Mouse (Mus musculus) hindbrain, embryonic 15.5 days (tissue): ENCODE measurements around the gene Llgl2. TPM values are rescaled to one million over a fixed set of nuclear protein-coding genes. Genes with fewer than 3 reads are reported as not detected.

Source experiments
- ATAC-seq: fragments of 200-750 bp; cut with Nextera tagmentation; 2 replicates; pipeline ENCODE4 v1.8.0; 2017; ENCODE audit warnings: low read depth, moderate number of reproducible peaks, moderate TSS enrichment; ENCODE audit not compliant: low FRiP score
- H3K27ac ChIP-seq: fragments of 300-500 bp; sonication (generic); replicated peaks from 2 replicates; pipeline ENCODE4 v1.5.1; 2015; ENCODE audit warnings: mild to moderate bottlenecking, inconsistent platforms
- H3K27me3 ChIP-seq: fragments of 300-500 bp; sonication (generic); 2 replicates; pipeline ENCODE4 v1.6.1; 2015; ENCODE audit warnings: control low read depth, inconsistent platforms
- H3K36me3 ChIP-seq: fragments of 300-500 bp; sonication (generic); 2 replicates; pipeline ENCODE4 v1.6.1; 2015; ENCODE audit warnings: control low read depth, inconsistent platforms
- H3K4me1 ChIP-seq: fragments of 300-500 bp; sonication (generic); replicated peaks from 2 replicates; pipeline ENCODE4 v1.6.1; 2015; ENCODE audit warnings: control low read depth, inconsistent platforms
- H3K4me2 ChIP-seq: fragments of 300-500 bp; sonication (generic); 2 replicates; pipeline ENCODE4 v1.6.1; 2015; ENCODE audit warnings: moderate library complexity, mild to moderate bottlenecking, inconsistent platforms
- H3K4me3 ChIP-seq: fragments of 300-500 bp; sonication (generic); 2 replicates; pipeline ENCODE4 v1.5.1; 2015; ENCODE audit warnings: mild to moderate bottlenecking, inconsistent platforms
- H3K9ac ChIP-seq: fragments of 300-500 bp; sonication (generic); 2 replicates; pipeline ENCODE4 v1.6.1; 2015; ENCODE audit warnings: inconsistent platforms
- H3K9me3 ChIP-seq: fragments of 300-500 bp; sonication (generic); 2 replicates; pipeline ENCODE4 v1.6.1; 2016; ENCODE audit warnings: control low read depth, inconsistent platforms
- WGBS: fragments of 180-500 bp; shearing (Covaris S2); methylation state at CpG from one replicate; pipeline ENCODE4 v1.1.7; 2015; 5-methylcytosine and 5-hydroxymethylcytosine counted together
- polyA plus RNA-seq: library from polyadenylated mRNA; unstranded; fragments of >200 nt; fragmentation: Nextera tagmentation; extraction: Ambion mirVana; gene quantifications from 2 replicates; pipeline ENCODE4 v1.2.1, GENCODE M21; 2015

Gene Llgl2
- polyA plus RNA-seq, 1 experiment from 2014 or later, result 1.3 TPM

DNA sequence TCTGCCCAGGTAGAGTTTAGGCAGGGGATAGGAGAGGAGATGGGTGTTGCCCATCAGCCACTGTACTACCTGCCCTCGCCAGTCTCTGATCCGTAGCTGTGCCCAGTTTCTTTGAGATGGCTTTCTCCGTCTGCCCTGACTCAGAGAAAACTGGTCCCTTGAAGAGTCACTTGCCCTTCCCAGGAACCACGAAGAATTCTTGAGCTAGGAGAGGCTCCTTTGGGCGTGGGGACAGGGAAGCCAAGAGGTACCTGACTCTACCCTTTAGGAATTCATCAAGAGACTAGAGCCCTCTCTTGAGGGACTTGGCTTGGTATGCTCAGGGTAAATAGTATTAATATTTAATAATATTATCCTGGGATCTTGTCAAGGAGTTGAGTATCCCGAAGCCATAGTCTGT, 3.8 kb downstream of the Llgl2 start:
- H3K4me3 ChIP-seq, result no peak overlapping the region
- H3K27ac ChIP-seq, result no peak overlapping the region
- H3K9ac ChIP-seq, result no peak overlapping the region
- H3K27me3 ChIP-seq, result peaks cover 64% of the 10 kb centered on the region
- ATAC-seq, result no peak
- H3K36me3 ChIP-seq, result peaks cover 1% of the 10 kb centered on the region; the same call in 1 of the 2 replicates
- no peaks in the 10 kb centered on the region for H3K9me3 ChIP-seq
- peaks cover 12% of the 10 kb centered on the region for H3K4me1 ChIP-seq
- no peak overlapping the region for H3K4me2 ChIP-seq
- WGBS, result 88% methylated on average over 6 of the region's 6 CpGs

- ATAC-seq, result no peak
- Histone ChIP-seq H3K36me3 (no peaks in the 10 kb centered on the region), H3K9ac (no peak overlapping the region), H3K27ac (no peak overlapping the region), H3K4me2 (no peak overlapping the region), H3K9me3 (no peaks in the 10 kb centered on the region), H3K4me3 (no peak overlapping the region), H3K4me1 (peaks cover 5% of the 10 kb centered on the region), H3K27me3 (peaks cover 51% of the 10 kb centered on the region)
- 78% methylated on average over 4 of the region's 4 CpGs for WGBS
These were observed 5.2 kb downstream of the Llgl2 start for GRCm38 (mm10) chr11:115829036-115829435.

DNA sequence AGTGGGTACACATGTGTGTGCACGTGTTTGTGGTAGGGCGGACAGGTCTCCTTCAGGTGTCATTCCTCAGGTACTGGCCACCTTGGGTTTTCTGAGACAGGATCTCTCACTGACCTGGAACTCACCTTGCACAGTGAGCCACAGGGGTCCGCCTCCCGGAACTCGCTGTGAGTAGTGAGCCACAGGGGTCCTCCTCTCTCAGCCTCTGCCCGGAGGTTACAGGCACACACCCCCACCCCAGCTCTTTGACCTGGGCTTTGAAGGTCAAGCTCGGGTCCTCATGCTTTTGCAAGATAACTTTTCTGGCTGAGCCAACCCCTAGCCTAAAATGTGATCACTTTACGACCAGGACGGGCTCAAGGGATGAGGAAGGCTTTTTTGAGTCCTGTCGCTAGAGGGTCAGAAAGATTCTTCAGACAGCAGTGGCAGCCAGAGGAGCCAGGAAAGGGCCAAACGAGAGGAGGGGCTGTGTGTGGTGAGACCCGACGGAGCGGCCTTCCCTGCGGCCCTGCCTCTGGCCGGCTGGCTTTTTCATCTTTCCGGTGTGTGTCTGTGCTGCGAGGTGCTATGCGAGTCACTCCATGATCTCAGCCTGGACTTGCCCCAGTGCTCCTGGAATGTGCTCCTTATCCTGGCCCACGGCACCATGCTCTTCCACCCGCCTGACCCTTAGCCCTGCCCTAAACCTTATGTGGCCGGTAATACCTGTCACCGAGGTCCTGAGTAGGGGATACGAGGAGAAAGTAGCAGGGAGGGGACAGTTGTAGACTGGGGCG, 6.9 kb downstream of the Llgl2 start:
- no peak for ATAC-seq
- Histone ChIP-seq H3K4me3 (no peak overlapping the region), H3K27me3 (peaks cover 34% of the 10 kb centered on the region), H3K27ac (no peak overlapping the region), H3K4me1 (no peaks in the 10 kb centered on the region), H3K36me3 (no peaks in the 10 kb centered on the region), H3K4me2 (no peak overlapping the region), H3K9ac (no peak overlapping the region), H3K9me3 (no peaks in the 10 kb centered on the region)
- 23% methylated on average over 25 of the region's 25 CpGs for WGBS

GRCm38 (mm10) chr11:115831518-115831917, 7.7 kb downstream of the Llgl2 start:
- Histone ChIP-seq H3K36me3 (no peaks in the 10 kb centered on the region), H3K27ac (no peak overlapping the region), H3K4me3 (no peak overlapping the region), H3K9ac (no peak overlapping the region), H3K27me3 (peaks cover 28% of the 10 kb centered on the region), H3K9me3 (no peaks in the 10 kb centered on the region), H3K4me1 (no peaks in the 10 kb centered on the region), H3K4me2 (no peak overlapping the region)
- no peak for ATAC-seq
- WGBS, result 47% methylated on average over 3 of the region's 3 CpGs

DNA sequence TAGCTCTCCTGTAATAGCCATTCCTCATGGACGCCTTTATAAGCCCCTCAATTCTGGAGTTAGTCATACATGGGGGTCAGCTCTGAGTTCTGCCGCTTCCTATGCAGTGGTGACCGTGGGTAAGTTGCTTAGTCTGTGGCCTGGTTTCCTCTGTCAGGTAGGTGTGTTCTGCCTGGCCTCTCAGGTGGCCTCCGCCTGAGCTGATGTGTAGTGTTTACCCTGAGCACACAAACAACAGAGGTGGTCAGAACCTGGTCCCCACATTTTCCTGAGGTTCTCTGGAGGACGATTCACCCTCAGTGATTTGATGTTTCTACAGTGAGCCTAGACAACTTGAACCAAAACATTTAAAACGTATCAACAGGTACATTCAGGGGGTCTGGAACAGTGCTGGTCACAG, 8.2 kb downstream of the Llgl2 start:
- Histone ChIP-seq H3K4me3 (no peak overlapping the region), H3K27ac (no peak overlapping the region), H3K27me3 (peaks cover 25% of the 10 kb centered on the region), H3K4me1 (no peaks in the 10 kb centered on the region), H3K4me2 (no peak overlapping the region), H3K36me3 (no peaks in the 10 kb centered on the region), H3K9ac (no peak overlapping the region), H3K9me3 (no peaks in the 10 kb centered on the region)
- 68% methylated on average over 6 of the region's 6 CpGs for WGBS
- no peak for ATAC-seq

DNA sequence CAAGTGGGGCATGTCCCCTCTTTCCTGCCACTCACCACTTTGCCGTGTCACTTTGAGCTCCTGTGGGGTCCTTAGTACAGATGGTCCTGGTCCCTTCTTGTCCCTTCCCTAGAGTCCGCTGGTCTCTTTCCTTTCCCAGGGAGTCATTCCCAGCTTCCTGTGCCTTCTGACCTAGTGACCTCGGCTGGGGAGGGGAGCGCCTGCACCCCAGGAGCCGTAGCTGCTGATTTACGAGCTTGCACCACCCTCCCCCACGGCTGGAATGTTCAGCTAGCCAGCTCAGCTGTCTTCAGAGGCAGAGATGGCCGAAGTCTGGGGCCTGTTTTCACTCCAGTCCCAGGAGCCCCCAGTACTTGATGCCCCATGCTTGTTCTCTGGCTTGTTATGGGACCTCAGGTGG, 8.7 kb downstream of the Llgl2 start:
- H3K27ac ChIP-seq, result no peak overlapping the region
- ATAC-seq, result no peak
- no peaks in the 10 kb centered on the region for H3K9me3 ChIP-seq
- H3K9ac ChIP-seq, result no peak overlapping the region
- H3K36me3 ChIP-seq, result no peaks in the 10 kb centered on the region
- no peak overlapping the region for H3K4me3 ChIP-seq
- peaks cover 24% of the 10 kb centered on the region for H3K27me3 ChIP-seq
- H3K4me2 ChIP-seq, result no peak overlapping the region
- WGBS, result 11% methylated on average over 8 of the region's 8 CpGs
- no peaks in the 10 kb centered on the region for H3K4me1 ChIP-seq

GRCm38 (mm10) chr11:115833021-115833513, 9.2 kb downstream of the Llgl2 start:
- WGBS, result 28% methylated on average over 8 of the region's 8 CpGs
- no peak for ATAC-seq
- peaks cover 21% of the 10 kb centered on the region for H3K27me3 ChIP-seq

GRCm38 (mm10) chr11:115834033-115834432, 10.2 kb downstream of the Llgl2 start:
- Histone ChIP-seq H3K9me3 (no peaks in the 10 kb centered on the region), H3K9ac (no peak overlapping the region), H3K36me3 (no peaks in the 10 kb centered on the region), H3K27ac (no peak overlapping the region), H3K27me3 (peaks cover 21% of the 10 kb centered on the region), H3K4me1 (no peaks in the 10 kb centered on the region), H3K4me3 (no peak overlapping the region), H3K4me2 (no peak overlapping the region)
- no peak for ATAC-seq
- WGBS, result 53% methylated on average over 6 of the region's 6 CpGs

More at GRCm38 (mm10) chr11:115833021-115833513, 9.2 kb downstream of the Llgl2 start:
- no peak overlapping the region for H3K4me2 ChIP-seq
- H3K27ac ChIP-seq, result no peak overlapping the region
- no peaks in the 10 kb centered on the region for H3K9me3 ChIP-seq
- no peak overlapping the region for H3K9ac ChIP-seq
- no peaks in the 10 kb centered on the region for H3K4me1 ChIP-seq
- no peak overlapping the region for H3K4me3 ChIP-seq
- no peaks in the 10 kb centered on the region for H3K36me3 ChIP-seq

- Histone ChIP-seq H3K4me2 (no peak overlapping the region), H3K27ac (no peak overlapping the region), H3K36me3 (no peaks in the 10 kb centered on the region), H3K9me3 (no peaks in the 10 kb centered on the region), H3K27me3 (peaks cover 2% of the 10 kb centered on the region; the same call in 1 of the 2 replicates), H3K4me3 (no peak overlapping the region), H3K4me1 (no peaks in the 10 kb centered on the region), H3K9ac (no peak overlapping the region)
- no peak for ATAC-seq
- 38% methylated on average over 11 of the region's 11 CpGs for WGBS
These were observed 13.0 kb downstream of the Llgl2 start for GRCm38 (mm10) chr11:115836656-115837395.

GRCm38 (mm10) chr11:115837606-115838345, 13.9 kb downstream of the Llgl2 start:
- no peak for ATAC-seq
- Histone ChIP-seq H3K9me3 (no peaks in the 10 kb centered on the region), H3K4me1 (no peaks in the 10 kb centered on the region), H3K4me3 (no peak overlapping the region), H3K36me3 (no peaks in the 10 kb centered on the region), H3K9ac (no peak overlapping the region), H3K4me2 (no peak overlapping the region), H3K27me3 (no peaks in the 10 kb centered on the region), H3K27ac (no peak overlapping the region)
- WGBS, result 92% methylated on average over 22 of the region's 22 CpGs

GRCm38 (mm10) chr11:115838895-115839311, 15.1 kb downstream of the Llgl2 start:
- H3K4me3 ChIP-seq, result no peak overlapping the region
- no peaks in the 10 kb centered on the region for H3K4me1 ChIP-seq
- H3K27me3 ChIP-seq, result no peaks in the 10 kb centered on the region
- WGBS, result 46% methylated on average over 4 of the region's 4 CpGs
- H3K9ac ChIP-seq, result no peak overlapping the region
- no peak overlapping the region for H3K4me2 ChIP-seq
- no peak overlapping the region for H3K27ac ChIP-seq
- ATAC-seq, result no peak
- H3K36me3 ChIP-seq, result no peaks in the 10 kb centered on the region
- no peaks in the 10 kb centered on the region for H3K9me3 ChIP-seq

DNA sequence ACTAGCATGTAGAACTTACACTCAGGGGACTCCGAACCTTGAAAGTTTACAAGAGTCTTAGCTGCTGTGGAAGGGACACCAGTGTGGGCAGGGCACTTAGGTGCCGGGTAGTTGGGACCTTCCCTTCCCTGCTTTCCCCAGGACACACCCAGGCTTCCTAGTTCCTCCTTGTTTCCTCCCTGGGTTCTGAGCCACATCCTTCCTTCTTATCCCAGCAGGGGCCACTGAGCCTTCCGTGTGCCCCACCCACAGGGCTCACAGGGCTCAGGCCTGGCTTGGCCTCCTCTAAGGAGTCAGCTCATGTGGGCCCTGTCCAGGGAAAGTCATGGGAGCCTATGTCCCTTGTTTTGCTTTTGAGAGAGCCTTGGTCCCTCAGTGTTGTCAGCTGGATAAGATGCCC, 15.9 kb downstream of the Llgl2 start:
- H3K4me2 ChIP-seq, result no peak overlapping the region
- 76% methylated on average over 3 of the region's 3 CpGs for WGBS
- no peak overlapping the region for H3K4me3 ChIP-seq
- no peaks in the 10 kb centered on the region for H3K9me3 ChIP-seq
- no peak overlapping the region for H3K27ac ChIP-seq
- no peak overlapping the region for H3K9ac ChIP-seq
- no peaks in the 10 kb centered on the region for H3K36me3 ChIP-seq
- no peak for ATAC-seq
- no peaks in the 10 kb centered on the region for H3K27me3 ChIP-seq
- H3K4me1 ChIP-seq, result no peaks in the 10 kb centered on the region
